Mouse (Mus musculus) intestine, postnatal 0 days (tissue): ENCODE measurements around the gene Bcl2. TPM values are rescaled to one million over a fixed set of nuclear protein-coding genes. Genes with fewer than 3 reads are reported as not detected.

Experiments
- ATAC-seq: fragments of 200-750 bp; cut with Nextera tagmentation; 2 replicates; pipeline ENCODE4 v1.8.0; 2017; ENCODE audit warnings: mild to moderate bottlenecking, moderate TSS enrichment, moderate library complexity
- H3K27ac ChIP-seq: fragments of 300-500 bp; sonication (generic); 2 replicates; pipeline ENCODE4 v1.5.1; 2014; ENCODE audit warnings: mild to moderate bottlenecking, low read depth, low read length, moderate library complexity
- H3K27me3 ChIP-seq: fragments of 300-500 bp; sonication (generic); replicated peaks from 2 replicates; pipeline ENCODE4 v1.6.1; 2014; ENCODE audit warnings: low read length, mixed read lengths; ENCODE audit not compliant: control insufficient read depth, insufficient read depth
- H3K36me3 ChIP-seq: fragments of 300-500 bp; sonication (generic); 2 replicates; pipeline ENCODE4 v1.6.1; 2014; ENCODE audit warnings: mild to moderate bottlenecking, moderate library complexity; ENCODE audit not compliant: control insufficient read depth, insufficient read depth
- H3K4me1 ChIP-seq: fragments of 300-500 bp; sonication (generic); replicated peaks from 2 replicates; pipeline ENCODE4 v1.6.1; 2014; ENCODE audit warnings: antibody characterized with exemption, low read length, mixed read lengths; ENCODE audit not compliant: control insufficient read depth, insufficient read depth
- H3K4me2 ChIP-seq: fragments of 300-500 bp; sonication (generic); replicated peaks from 2 replicates; pipeline ENCODE4 v1.6.1; 2014; ENCODE audit warnings: low read depth, mild to moderate bottlenecking, moderate library complexity
- H3K4me3 ChIP-seq: fragments of 300-500 bp; sonication (generic); 2 replicates; pipeline ENCODE4 v1.5.1; 2014; ENCODE audit warnings: low read depth, low read length
- H3K9ac ChIP-seq: fragments of 300-500 bp; sonication (generic); 2 replicates; pipeline ENCODE4 v1.6.1; 2014; ENCODE audit warnings: mild to moderate bottlenecking, low read depth, low read length
- H3K9me3 ChIP-seq: fragments of 300-500 bp; sonication (generic); 2 replicates; pipeline ENCODE4 v1.6.1; 2016; ENCODE audit warnings: mixed run types; ENCODE audit not compliant: control insufficient read depth
- CTCF ChIP-seq: sonication (generic); IDR thresholded peaks from 2 replicates; pipeline ENCODE4 v1.5.1; 2016; ENCODE audit warnings: low read depth, mild to moderate bottlenecking, control low read depth, antibody characterized with exemption, moderate library complexity
- WGBS: fragments of 180-500 bp; shearing (Covaris S2); extraction: QIAGEN DNeasy Blood & Tissue Kit; methylation state at CpG from one replicate; pipeline ENCODE4 v1.1.7; 2014; 5-methylcytosine and 5-hydroxymethylcytosine counted together
- polyA plus RNA-seq: library from polyadenylated mRNA; unstranded; fragments of >200 nt; fragmentation: Nextera tagmentation; extraction: Ambion mirVana; gene quantifications from 2 replicates; pipeline ENCODE4 v1.2.1, GENCODE M21; 2015

Bcl2 gene
- polyA plus RNA-seq, 1 experiment from 2014 or later, result 3.4 TPM

- Histone ChIP-seq H3K27ac (no peak overlapping the region), H3K4me3 (no peak overlapping the region), H3K9ac (no peak overlapping the region), H3K36me3 (no peaks in the 10 kb centered on the region), H3K9me3 (no peaks in the 10 kb centered on the region), H3K4me1 (0 out of 2 replicates have a peak, but pooled peaks cover 6% of the 10 kb centered on the region), H3K4me2 (no peak overlapping the region), H3K27me3 (no peaks in the 10 kb centered on the region)
- no peak for ATAC-seq
- 60% methylated on average over 7 of the region's 7 CpGs for WGBS
- TF ChIP-seq CTCF, result no peak
Measured at GRCm38 (mm10) chr1:106526751-106527150, 187.3 kb downstream of the Bcl2 start.

DNA sequence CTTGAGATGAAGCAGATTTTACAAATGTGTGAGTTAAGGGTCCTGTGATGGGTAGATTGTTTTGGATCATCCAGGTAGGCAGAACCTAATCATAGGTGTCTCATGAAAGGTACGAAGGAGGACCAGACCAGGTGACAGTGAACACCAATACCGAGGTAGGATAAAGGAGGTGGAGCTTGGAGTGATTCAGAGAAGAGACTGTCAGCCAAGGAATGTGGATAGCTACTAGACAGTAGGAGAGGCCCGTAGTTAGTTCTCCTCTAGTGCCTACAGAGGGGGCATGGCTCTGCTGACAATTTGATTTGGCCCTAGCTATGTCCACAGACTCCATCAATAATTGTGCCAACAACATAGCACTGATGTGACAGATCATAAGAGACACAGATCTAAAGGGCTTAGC is 188.0 kb downstream of the Bcl2 start:
- Histone ChIP-seq H3K27me3 (no peaks in the 10 kb centered on the region), H3K4me3 (no peak overlapping the region), H3K36me3 (no peaks in the 10 kb centered on the region), H3K9me3 (no peaks in the 10 kb centered on the region), H3K4me1 (0 out of 2 replicates have a peak, but pooled peaks cover 6% of the 10 kb centered on the region), H3K9ac (no peak overlapping the region), H3K27ac (no peak overlapping the region), H3K4me2 (no peak overlapping the region)
- 73% methylated on average over 3 of the region's 3 CpGs for WGBS
- no peak for TF ChIP-seq CTCF
- ATAC-seq, result no peak

DNA sequence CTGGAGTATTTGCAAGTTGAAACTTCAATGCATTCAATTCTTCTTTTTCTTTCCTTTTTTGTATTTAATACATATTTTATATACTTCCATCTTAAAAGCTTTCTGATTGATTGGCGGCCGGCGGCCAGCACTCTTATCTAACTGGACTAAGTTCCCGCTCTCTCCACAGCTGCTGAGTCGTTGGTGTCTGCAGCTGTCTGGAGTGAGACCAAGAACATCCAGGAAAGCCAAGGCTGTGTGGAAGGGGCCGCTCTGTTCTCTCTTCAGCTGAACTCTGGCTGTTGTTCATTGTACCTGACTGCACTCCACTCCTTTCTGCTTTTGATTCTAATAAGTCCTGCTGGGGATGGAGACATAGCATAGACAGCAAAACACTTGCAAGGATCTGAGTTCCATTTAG is 190.3 kb downstream of the Bcl2 start:
- ATAC-seq, result no peak
- WGBS, result 55% methylated on average over 6 of the region's 6 CpGs

GRCm38 (mm10) chr1:106523009-106523408 is 191.1 kb downstream of the Bcl2 start:
- 84% methylated on average over 5 of the region's 5 CpGs for WGBS
- no peak overlapping the region for H3K27ac ChIP-seq
- no peak overlapping the region for H3K4me3 ChIP-seq
- no peak overlapping the region for H3K4me2 ChIP-seq
- no peaks in the 10 kb centered on the region for H3K9me3 ChIP-seq
- H3K4me1 ChIP-seq, result 0 out of 2 replicates have a peak, but pooled peaks cover 6% of the 10 kb centered on the region
- no peak for TF ChIP-seq CTCF
- no peak for ATAC-seq
- no peaks in the 10 kb centered on the region for H3K36me3 ChIP-seq
- H3K9ac ChIP-seq, result no peak overlapping the region
- no peaks in the 10 kb centered on the region for H3K27me3 ChIP-seq

More for the DNA sequence above, 190.3 kb downstream of the Bcl2 start:
- no peak overlapping the region for H3K4me2 ChIP-seq
- H3K4me3 ChIP-seq, result no peak overlapping the region
- H3K27me3 ChIP-seq, result no peaks in the 10 kb centered on the region
- H3K9ac ChIP-seq, result no peak overlapping the region
- H3K4me1 ChIP-seq, result 0 out of 2 replicates have a peak, but pooled peaks cover 6% of the 10 kb centered on the region
- no peaks in the 10 kb centered on the region for H3K9me3 ChIP-seq
- H3K27ac ChIP-seq, result no peak overlapping the region
- no peaks in the 10 kb centered on the region for H3K36me3 ChIP-seq
- no peak for TF ChIP-seq CTCF

DNA sequence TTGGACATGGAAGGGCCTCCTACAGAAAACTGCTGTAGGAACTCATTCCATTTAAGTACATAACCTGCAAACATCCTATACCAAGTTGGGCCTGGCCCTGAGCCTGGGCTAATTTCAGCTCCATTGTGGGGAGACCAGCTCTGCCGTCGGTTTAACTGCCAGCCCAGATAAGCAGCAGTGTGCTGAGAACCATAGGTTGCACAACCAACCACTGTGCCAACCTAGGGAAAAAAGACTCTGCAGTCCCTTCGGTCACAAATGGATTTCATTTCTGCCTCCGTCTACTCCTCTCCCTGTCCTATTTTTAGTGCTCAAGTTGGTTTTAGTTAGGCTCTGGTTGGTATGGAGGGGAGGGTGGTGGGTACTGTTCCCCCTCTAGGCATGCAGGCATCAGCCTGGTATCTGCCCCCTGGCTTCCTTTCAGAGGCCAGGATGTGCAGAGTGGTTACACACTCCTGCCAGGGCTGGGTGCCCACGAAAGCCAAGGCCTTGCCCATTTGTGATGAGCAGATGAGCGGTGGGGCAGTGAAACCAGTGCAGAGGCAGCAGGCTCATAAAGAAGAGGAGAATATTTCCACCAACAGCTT is 196.4 kb downstream of the Bcl2 start:
- Histone ChIP-seq H3K27me3 (no peaks in the 10 kb centered on the region), H3K4me2 (no peak overlapping the region), H3K4me1 (no peaks in the 10 kb centered on the region), H3K27ac (no peak overlapping the region), H3K4me3 (no peak overlapping the region), H3K36me3 (no peaks in the 10 kb centered on the region), H3K9ac (no peak overlapping the region), H3K9me3 (no peaks in the 10 kb centered on the region)
- ATAC-seq, result peak; percentile 55; the same call in 1 of the 2 replicates
- TF ChIP-seq CTCF, result no peak
- 53% methylated on average over 6 of the region's 6 CpGs for WGBS

DNA sequence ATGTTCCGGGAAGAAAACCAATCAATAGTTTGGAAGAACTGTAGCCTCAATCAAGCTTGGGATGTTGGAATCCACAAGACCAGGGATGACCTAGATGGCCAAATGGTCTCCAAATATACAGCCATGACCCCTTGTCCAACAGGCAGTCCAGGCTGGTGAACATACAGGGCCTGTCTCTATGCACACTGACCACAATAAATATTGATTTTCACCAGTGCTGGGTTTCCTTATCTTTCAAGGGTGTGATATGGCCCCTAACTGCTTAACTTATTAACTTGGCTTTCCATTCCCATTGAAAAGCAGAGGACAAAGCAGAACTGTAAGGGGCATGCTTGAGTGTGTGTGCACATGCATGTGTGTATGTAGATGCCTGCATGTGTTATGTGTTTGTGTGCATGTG is 197.0 kb downstream of the Bcl2 start:
- H3K27me3 ChIP-seq, result no peaks in the 10 kb centered on the region
- no peak for TF ChIP-seq CTCF
- no peaks in the 10 kb centered on the region for H3K9me3 ChIP-seq
- H3K4me1 ChIP-seq, result no peaks in the 10 kb centered on the region
- H3K4me3 ChIP-seq, result no peak overlapping the region
- H3K4me2 ChIP-seq, result no peak overlapping the region
- ATAC-seq, result peak; percentile 77
- no peaks in the 10 kb centered on the region for H3K36me3 ChIP-seq
- H3K27ac ChIP-seq, result no peak overlapping the region
- no peak overlapping the region for H3K9ac ChIP-seq
- WGBS, result 38% methylated on average over 1 of the region's 1 CpGs
